Mouse (Mus musculus) midbrain, postnatal 0 days (tissue): ENCODE measurements around the gene 9930022D16Rik. TPM values are rescaled to one million over a fixed set of nuclear protein-coding genes. Genes with fewer than 3 reads are reported as not detected.

ENCODE experiments used
- ATAC-seq: fragments of 200-750 bp; cut with Nextera tagmentation; 2 replicates; pipeline ENCODE4 v1.8.0; 2017; ENCODE audit warnings: moderate number of reproducible peaks, mild to moderate bottlenecking, moderate TSS enrichment, moderate library complexity; ENCODE audit not compliant: low FRiP score
- DNase-seq: peaks from one replicate; pipeline ENCODE4 v3.0.0-alpha.2; 2015; ENCODE audit warnings: low spot score
- H3K27ac ChIP-seq: fragments of 300-500 bp; sonication (generic); 2 replicates; pipeline ENCODE4 v1.5.1; 2014; ENCODE audit warnings: low read depth, mild to moderate bottlenecking, low read length, mixed read lengths
- H3K27me3 ChIP-seq: fragments of 300-500 bp; sonication (generic); 2 replicates; pipeline ENCODE4 v1.6.1; 2014; ENCODE audit warnings: low read length, control low read depth, mixed read lengths; ENCODE audit not compliant: insufficient read depth
- H3K36me3 ChIP-seq: fragments of 300-500 bp; sonication (generic); 2 replicates; pipeline ENCODE4 v1.6.1; 2014; ENCODE audit warnings: low read length, control low read depth, mixed read lengths; ENCODE audit not compliant: insufficient read depth
- H3K4me1 ChIP-seq: fragments of 300-500 bp; sonication (generic); 2 replicates; pipeline ENCODE4 v1.6.1; 2014; ENCODE audit warnings: mild to moderate bottlenecking, control low read depth, antibody characterized with exemption, low read length, mixed read lengths; ENCODE audit not compliant: insufficient read depth
- H3K4me2 ChIP-seq: fragments of 300-500 bp; sonication (generic); 2 replicates; pipeline ENCODE4 v1.6.1; 2014; ENCODE audit warnings: low read depth, mild to moderate bottlenecking, low read length, mixed read lengths; ENCODE audit not compliant: poor library complexity, severe bottlenecking
- H3K4me3 ChIP-seq: fragments of 300-500 bp; sonication (generic); 2 replicates; pipeline ENCODE4 v1.5.1; 2014; ENCODE audit warnings: low read depth, mild to moderate bottlenecking, low read length, moderate library complexity
- H3K9ac ChIP-seq: fragments of 300-500 bp; sonication (generic); replicated peaks from 2 replicates; pipeline ENCODE4 v1.6.1; 2014; ENCODE audit warnings: mild to moderate bottlenecking, low read length, moderate library complexity, mixed read lengths; ENCODE audit not compliant: poor library complexity, severe bottlenecking
- H3K9me3 ChIP-seq: fragments of 300-500 bp; sonication (generic); 2 replicates; pipeline ENCODE4 v1.6.1; 2016; ENCODE audit warnings: low read length, control low read depth
- CTCF ChIP-seq: IDR thresholded peaks from 2 replicates; pipeline ENCODE4 v1.5.1; 2016; ENCODE audit warnings: antibody characterized with exemption, mild to moderate bottlenecking
- WGBS: fragments of 180-500 bp; shearing (Covaris S2); extraction: QIAGEN DNeasy Blood & Tissue Kit; methylation state at CpG from one replicate; pipeline ENCODE4 v1.1.7; 2014; 5-methylcytosine and 5-hydroxymethylcytosine counted together
- polyA plus RNA-seq: library from polyadenylated mRNA; unstranded; fragments of >200 nt; fragmentation: Nextera tagmentation; extraction: Ambion mirVana; gene quantifications from 2 replicates; pipeline ENCODE4 v1.2.1, GENCODE M21; 2015
- total RNA-seq: library from RNA; depleted of rRNA; stranded (reverse); fragments of >200 nt; gene quantifications from 2 replicates; pipeline ENCODE4 v1.2.3, GENCODE M21; 2014

The 9930022D16Rik gene
- total and polyA plus RNA-seq, 2 experiments from 2014 or later: not detected

DNA sequence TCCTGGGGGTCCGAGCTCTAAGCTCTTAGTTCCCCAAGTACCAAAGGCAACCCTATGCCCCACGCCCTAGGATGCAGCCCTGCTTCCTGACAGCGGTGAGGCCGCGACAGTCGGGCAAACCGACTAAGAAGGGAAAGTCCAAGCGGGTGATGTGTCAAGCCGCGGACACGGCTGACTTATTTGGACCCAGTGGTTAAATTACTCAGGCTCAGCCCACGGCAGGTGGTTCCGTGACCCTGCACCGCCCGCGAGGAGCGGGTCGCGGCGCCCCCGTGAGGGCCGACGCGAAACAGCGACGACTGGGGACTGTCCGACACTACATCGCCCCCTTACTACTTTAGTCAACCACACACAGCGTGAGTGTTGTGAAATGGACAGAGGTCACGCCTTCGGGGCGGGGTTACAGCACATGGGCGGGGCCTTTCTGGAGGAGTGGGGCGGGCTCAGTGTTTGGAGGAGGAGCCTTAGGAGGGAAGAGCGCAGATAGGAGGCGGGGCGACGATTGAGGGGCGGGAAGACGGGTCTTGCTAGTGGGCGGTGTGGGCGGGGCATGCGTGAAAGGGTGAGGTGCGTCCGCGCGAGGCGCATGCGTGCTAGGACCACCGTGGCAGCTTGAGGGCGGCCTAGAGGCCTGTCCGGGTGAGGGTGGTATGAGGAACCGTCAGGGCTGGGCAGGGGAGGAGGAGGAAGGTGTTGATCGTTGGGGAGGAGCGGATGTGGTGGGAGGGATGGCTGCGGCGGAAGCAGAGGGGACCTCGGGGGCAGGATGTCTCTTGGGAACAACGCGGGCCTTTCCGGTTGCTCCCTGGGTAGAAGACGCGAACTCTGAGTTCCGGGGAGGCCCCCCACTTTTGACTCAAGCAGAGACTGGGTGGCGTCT, 11.9 kb downstream of the 9930022D16Rik start, which contains the start of gene Amz2:
Gene Amz2 (plus strand): TSS at position 555 of the 880 bp plus-strand sequence.
- Histone ChIP-seq H3K4me2 (peak within 1 kb of the TSS; percentile 57), H3K9me3 (no peaks in the 10 kb centered on the region), H3K4me3 (peak within 1 kb of the TSS; percentile 57), H3K9ac (peak within 1 kb of the TSS; percentile 70), H3K4me1 (peaks cover 6% of the 10 kb centered on the region; the same call in 1 of the 2 replicates), H3K27me3 (no peaks in the 10 kb centered on the region), H3K27ac (peak within 1 kb of the TSS; percentile 75), H3K36me3 (peaks cover 6% of the 10 kb centered on the region)
- WGBS: under 1% methylated on average over 65 of the region's 65 CpGs
- TF ChIP-seq CTCF: peak; percentile 84
- peak; percentile 96 for ATAC-seq
- DNase-seq: peak; percentile 99

- no peak for DNase-seq
- Histone ChIP-seq H3K4me3 (peak overlapping the region; percentile 57), H3K4me2 (peak overlapping the region; percentile 57), H3K27me3 (no peaks in the 10 kb centered on the region), H3K4me1 (peaks cover 6% of the 10 kb centered on the region; the same call in 1 of the 2 replicates), H3K9ac (peak overlapping the region; percentile 70), H3K9me3 (no peaks in the 10 kb centered on the region), H3K36me3 (peaks cover 6% of the 10 kb centered on the region), H3K27ac (peak overlapping the region; percentile 75)
- no peak for TF ChIP-seq CTCF
- WGBS: under 1% methylated on average over 11 of the region's 11 CpGs
- no peak for ATAC-seq
These were observed 12.5 kb downstream of the 9930022D16Rik start for GRCm38 (mm10) chr11:109426272-109426586.

DNA sequence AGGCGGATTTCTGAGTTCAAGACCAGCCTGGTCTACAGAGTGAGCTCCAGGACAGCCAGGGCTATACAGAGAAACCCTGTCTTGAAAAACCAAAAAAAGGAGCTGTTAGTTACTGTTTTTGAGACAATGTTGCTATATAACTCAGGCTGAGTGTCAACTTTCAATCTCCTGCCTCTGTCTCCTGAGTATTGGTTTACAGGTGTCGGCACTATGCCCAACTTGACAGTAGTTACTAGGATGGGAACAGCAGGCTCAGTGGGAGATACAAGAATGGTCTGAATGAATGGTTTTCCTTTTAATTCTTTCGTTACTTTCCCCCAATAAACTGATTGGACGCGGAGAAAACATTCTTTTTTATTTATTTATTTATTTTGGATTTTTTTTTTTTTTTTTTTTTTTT, 13.6 kb downstream of the 9930022D16Rik start:
- no peak for DNase-seq
- Histone ChIP-seq H3K4me1 (peaks cover 6% of the 10 kb centered on the region; the same call in 1 of the 2 replicates), H3K9me3 (no peaks in the 10 kb centered on the region), H3K36me3 (peaks cover 7% of the 10 kb centered on the region), H3K27ac (no peak overlapping the region), H3K4me3 (peak overlapping the region; percentile 57; the same call in 1 of the 2 replicates), H3K27me3 (no peaks in the 10 kb centered on the region), H3K9ac (no peak overlapping the region), H3K4me2 (peak overlapping the region; percentile 57; the same call in 1 of the 2 replicates)
- no peak for ATAC-seq
- TF ChIP-seq CTCF: no peak
- WGBS: 92% methylated on average over 5 of the region's 5 CpGs

DNA sequence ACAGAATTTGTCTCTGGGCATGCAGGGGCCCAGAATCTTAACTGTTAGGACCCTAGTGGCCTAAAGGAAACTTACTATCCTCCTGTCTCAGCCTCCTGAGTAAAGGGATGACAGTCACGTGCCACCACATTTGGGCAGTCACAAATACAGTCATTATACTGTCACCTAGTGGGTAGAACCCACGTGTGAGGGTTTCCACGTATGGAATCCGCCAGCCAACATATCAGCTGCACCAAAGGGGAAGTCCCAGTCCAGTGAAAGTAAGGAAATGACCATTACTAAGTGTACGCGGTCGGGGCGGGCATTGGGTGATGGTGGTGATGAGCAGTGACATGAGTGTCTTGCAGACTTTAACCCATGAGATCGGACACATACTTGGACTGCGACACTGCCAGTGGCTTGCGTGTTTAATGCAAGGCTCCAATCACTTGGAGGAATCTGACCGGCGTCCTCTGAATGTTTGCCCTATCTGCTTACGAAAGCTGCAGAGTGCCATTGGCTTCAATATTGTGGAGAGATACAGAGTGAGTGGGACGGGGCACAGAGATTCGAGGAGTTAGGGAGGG, 20.6 kb downstream of the 9930022D16Rik start:
- no peak for ATAC-seq
- Histone ChIP-seq H3K4me1 (no peaks in the 10 kb centered on the region), H3K36me3 (peaks cover 49% of the 10 kb centered on the region), H3K9me3 (no peaks in the 10 kb centered on the region), H3K27me3 (no peaks in the 10 kb centered on the region), H3K4me2 (no peak overlapping the region), H3K9ac (no peak overlapping the region), H3K27ac (no peak overlapping the region), H3K4me3 (no peak overlapping the region)
- 94% methylated on average over 16 of the region's 16 CpGs for WGBS
- no peak for DNase-seq
- no peak for TF ChIP-seq CTCF

- 69% methylated on average over 7 of the region's 8 CpGs for WGBS
These were observed 23.2 kb downstream of the 9930022D16Rik start for GRCm38 (mm10) chr11:109436889-109437288.

DNA sequence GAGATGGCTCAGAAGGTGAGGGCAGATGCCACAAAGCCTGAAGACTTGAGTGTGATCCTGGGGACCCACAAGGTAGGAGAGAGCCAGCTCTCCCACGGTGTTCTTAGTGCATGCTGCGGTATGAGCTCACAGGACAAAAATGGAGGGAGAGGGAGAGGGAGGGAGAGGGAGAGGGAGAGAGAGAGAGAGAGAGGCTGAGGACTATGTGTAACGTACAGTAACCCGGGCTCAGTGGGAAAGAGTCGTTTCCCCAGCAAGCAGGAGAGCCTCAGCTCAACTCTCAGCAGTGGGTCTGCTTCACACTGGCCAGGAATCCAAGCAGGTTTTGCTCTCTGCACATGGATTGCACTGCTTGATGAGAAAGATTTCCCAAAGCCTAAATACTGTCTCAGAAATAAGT, 25.5 kb downstream of the 9930022D16Rik start:
- ATAC-seq (no peak), DNase-seq (no peak)
- 13% methylated on average over 5 of the region's 5 CpGs for WGBS
- Histone ChIP-seq H3K4me3 (no peak overlapping the region), H3K27me3 (no peaks in the 10 kb centered on the region), H3K4me2 (peak overlapping the region; percentile 74; the same call in 1 of the 2 replicates), H3K9me3 (no peaks in the 10 kb centered on the region), H3K9ac (peak overlapping the region; percentile 48; the same call in 1 of the 2 replicates), H3K36me3 (peaks cover 36% of the 10 kb centered on the region), H3K4me1 (0 out of 2 replicates have a peak, but pooled peaks cover 2% of the 10 kb centered on the region), H3K27ac (no peak overlapping the region)
- TF ChIP-seq CTCF: no peak

More at GRCm38 (mm10) chr11:109436889-109437288, 23.2 kb downstream of the 9930022D16Rik start:
- Histone ChIP-seq H3K4me2 (no peak overlapping the region), H3K36me3 (peaks cover 44% of the 10 kb centered on the region), H3K9ac (no peak overlapping the region), H3K27me3 (no peaks in the 10 kb centered on the region), H3K9me3 (no peaks in the 10 kb centered on the region), H3K27ac (no peak overlapping the region), H3K4me1 (0 out of 2 replicates have a peak, but pooled peaks cover 2% of the 10 kb centered on the region), H3K4me3 (no peak overlapping the region)
- DNase-seq (no peak), ATAC-seq (no peak)
- TF ChIP-seq CTCF: no peak
